Mouse (Mus musculus) thymus, adult 2 months (tissue): ENCODE measurements around the gene Sox6. TPM values are rescaled to one million over a fixed set of nuclear protein-coding genes. Genes with fewer than 3 reads are reported as not detected.
A peak's percentile ranks its signal among the peaks of the same experiment; 100 is the strongest.

ENCODE experiments used
- DNase-seq: peaks from one replicate; pipeline ENCODE4 v3.0.0; 2021
- H3K27ac ChIP-seq: fragments of 200-500 bp; 2 replicates; pipeline ENCODE4 v1.5.1; 2012; ENCODE audit warnings: low read length, control low read depth; ENCODE audit not compliant: control insufficient read depth, insufficient read depth
- H3K27me3 ChIP-seq: fragments of 200-500 bp; 2 replicates; pipeline ENCODE4 v1.6.1; 2012; ENCODE audit warnings: mild to moderate bottlenecking, low read length, moderate library complexity, mixed read lengths; ENCODE audit not compliant: control insufficient read depth, insufficient read depth
- H3K36me3 ChIP-seq: fragments of 200-500 bp; 2 replicates; pipeline ENCODE4 v1.6.1; 2012; ENCODE audit warnings: mild to moderate bottlenecking, low read length, moderate library complexity; ENCODE audit not compliant: control insufficient read depth, insufficient read depth
- H3K4me1 ChIP-seq: fragments of 200-500 bp; replicated peaks from 2 replicates; pipeline ENCODE4 v1.6.1; 2012; ENCODE audit warnings: low read length; ENCODE audit not compliant: control insufficient read depth, insufficient read depth
- H3K4me3 ChIP-seq: fragments of 200-500 bp; 2 replicates; pipeline ENCODE4 v1.5.1; 2012; ENCODE audit warnings: mild to moderate bottlenecking, low read length, control low read depth, moderate library complexity; ENCODE audit not compliant: control insufficient read depth, insufficient read depth
- CTCF ChIP-seq: fragments of 200-500 bp; IDR thresholded peaks from 2 replicates; pipeline ENCODE4 v1.5.1; 2012; ENCODE audit warnings: mild to moderate bottlenecking, control low read depth, low read length, moderate library complexity, borderline replicate concordance; ENCODE audit not compliant: control insufficient read depth, poor library complexity, insufficient read depth; ENCODE audit errors: extremely low read depth
- POLR2A ChIP-seq: fragments of 200-500 bp; IDR thresholded peaks from 2 replicates; pipeline ENCODE4 v1.6.1; 2012; ENCODE audit warnings: mild to moderate bottlenecking, low read length, control low read depth, moderate library complexity; ENCODE audit not compliant: control insufficient read depth, poor library complexity, insufficient read depth; ENCODE audit errors: extremely low read depth
- WGBS: fragments of 180-500 bp; shearing (Covaris S2); methylation state at CpG from one replicate; pipeline ENCODE4 v1.1.7; 2018; 5-methylcytosine and 5-hydroxymethylcytosine counted together
- polyA plus RNA-seq: library from polyadenylated mRNA; depleted of rRNA; stranded (reverse); fragments of >200 nt; gene quantifications from 2 replicates; pipeline ENCODE4 v1.2.3, GENCODE M21; 2012

Gene Sox6
- polyA plus RNA-seq, 1 experiment, result 2.1 TPM

GRCm38 (mm10) chr7:115454988-115455387 is 583.6 kb downstream of the Sox6 start:
- no peak for DNase-seq
- no peak for TF ChIP-seq CTCF
- no peak for TF ChIP-seq POLR2A
- Histone ChIP-seq H3K4me3 (no peak overlapping the region), H3K27me3 (no peaks in the 10 kb centered on the region), H3K27ac (no peak overlapping the region), H3K4me1 (peaks cover 12% of the 10 kb centered on the region), H3K36me3 (no peaks in the 10 kb centered on the region)
- 92% methylated on average over 5 of the region's 5 CpGs for WGBS

- 90% methylated on average over 7 of the region's 7 CpGs for WGBS
- TF ChIP-seq CTCF, result no peak
- TF ChIP-seq POLR2A, result no peak
- no peak overlapping the region for H3K4me3 ChIP-seq
- no peaks in the 10 kb centered on the region for H3K27me3 ChIP-seq
- H3K4me1 ChIP-seq, result peaks cover 22% of the 10 kb centered on the region
- H3K27ac ChIP-seq, result no peak overlapping the region
- no peaks in the 10 kb centered on the region for H3K36me3 ChIP-seq
- no peak for DNase-seq
These were observed 584.9 kb downstream of the Sox6 start for GRCm38 (mm10) chr7:115453713-115454073.

GRCm38 (mm10) chr7:115453042-115453712 is 585.4 kb downstream of the Sox6 start:
- TF ChIP-seq POLR2A, result no peak
- TF ChIP-seq CTCF, result peak; percentile 75; the same call in 1 of the 2 replicates
- peaks cover 23% of the 10 kb centered on the region for H3K4me1 ChIP-seq
- WGBS, result 71% methylated on average over 21 of the region's 21 CpGs
- no peaks in the 10 kb centered on the region for H3K36me3 ChIP-seq
- DNase-seq, result peak; percentile 38
- H3K27ac ChIP-seq, result no peak overlapping the region
- H3K4me3 ChIP-seq, result no peak overlapping the region
- no peaks in the 10 kb centered on the region for H3K27me3 ChIP-seq

GRCm38 (mm10) chr7:115450431-115451195 is 588.0 kb downstream of the Sox6 start:
- Histone ChIP-seq H3K27ac (peak overlapping the region; percentile 70; the same call in 1 of the 2 replicates), H3K27me3 (no peaks in the 10 kb centered on the region), H3K36me3 (no peaks in the 10 kb centered on the region), H3K4me1 (peaks cover 23% of the 10 kb centered on the region), H3K4me3 (no peak overlapping the region)
- TF ChIP-seq CTCF (no peak), POLR2A (no peak)
- DNase-seq, result peak; percentile 49
- WGBS, result 68% methylated on average over 23 of the region's 23 CpGs

- no peaks in the 10 kb centered on the region for H3K36me3 ChIP-seq
- no peak overlapping the region for H3K27ac ChIP-seq
- TF ChIP-seq POLR2A (no peak), CTCF (no peak)
- no peak overlapping the region for H3K4me3 ChIP-seq
- no peak for DNase-seq
- H3K4me1 ChIP-seq, result peaks cover 23% of the 10 kb centered on the region
- H3K27me3 ChIP-seq, result no peaks in the 10 kb centered on the region
- WGBS, result 93% methylated on average over 8 of the region's 8 CpGs
These were observed 590.1 kb downstream of the Sox6 start for GRCm38 (mm10) chr7:115448403-115449025.

- 81% methylated on average over 3 of the region's 3 CpGs for WGBS
- Histone ChIP-seq H3K4me3 (no peak overlapping the region), H3K4me1 (peaks cover 23% of the 10 kb centered on the region), H3K27ac (no peak overlapping the region), H3K36me3 (no peaks in the 10 kb centered on the region), H3K27me3 (0 out of 2 replicates have a peak, but pooled peaks cover under 1% of the 10 kb centered on the region)
- no peak for TF ChIP-seq POLR2A
- no peak for DNase-seq
These were observed 591.5 kb downstream of the Sox6 start for GRCm38 (mm10) chr7:115447091-115447490.
